Mouse (Mus musculus) kidney, adult 8-10 months (tissue): ENCODE data around the gene Irf2.

ENCODE experiments used
- DNase-seq, 2 experiments: peaks; one replicate each; pipeline ENCODE4 v3.0.0; 2022

Irf2 gene

GRCm38 (mm10) chr8:46886216-46886615 lies 146.7 kb downstream of the Irf2 start:
- DNase-seq: no peak

GRCm38 (mm10) chr8:46887396-46887795 lies 147.9 kb downstream of the Irf2 start:
- DNase-seq: no peak

GRCm38 (mm10) chr8:46888575-46888974 lies 149.0 kb downstream of the Irf2 start:
- no peak for DNase-seq

- no peak for DNase-seq
Measured at GRCm38 (mm10) chr8:46890241-46890640, 150.7 kb downstream of the Irf2 start.

- DNase-seq: no peak
Measured at GRCm38 (mm10) chr8:46892511-46893273, 153.2 kb downstream of the Irf2 start.

GRCm38 (mm10) chr8:46894385-46894784 lies 154.9 kb downstream of the Irf2 start:
- DNase-seq: no peak

- no peak for DNase-seq
Measured at GRCm38 (mm10) chr8:46896005-46896404, 156.5 kb downstream of the Irf2 start.

- DNase-seq: no peak
Measured at GRCm38 (mm10) chr8:46896704-46897103, 157.2 kb downstream of the Irf2 start.
